ENCODE assay signal across 13 mouse cellular contexts in genomic region chr7:35590731-35591191, GRCm38 (mm10). TPM values are rescaled to one million over a fixed set of nuclear protein-coding genes. Genes with fewer than 3 reads are reported as not detected.
DNase-seq lines count a peak whose midpoint lies in the region; ATAC-seq and TF ChIP-seq lines count a peak whose summit lies in the region.
"Had no signal": no experiment of that assay in that cellular context is flagged by ENCODE, and none has a peak within 500 bp of the region (broad histone marks: within the 10 kb centered on the region; RNA-seq: fewer than 3 reads in every experiment).

No protein-coding gene starts in this region.

- no peak overlapping the region for H3K4me2 ChIP-seq in lung, embryonic 14.5 days
- no peak overlapping the region for H3K4me2 ChIP-seq in embryonic facial prominence, embryonic 12.5 days (replicated peaks)
- no peak overlapping the region for H3K4me2 ChIP-seq in limb, embryonic 12.5 days
- H3K4me2 ChIP-seq in midbrain, postnatal 0 days (ENCODE audit: low read depth, low read length, poor library complexity, severe bottlenecking), result no peak overlapping the region
- H3K4me2 ChIP-seq: liver, embryonic 12.5 days had no signal

- no peak for ATAC-seq in lung, embryonic 14.5 days (ENCODE audit: insufficient read depth)
- ATAC-seq in embryonic facial prominence, embryonic 12.5 days (ENCODE audit: insufficient number of reproducible peaks, insufficient read depth, low FRiP score, low TSS enrichment), result no peak
- no peak for ATAC-seq in limb, embryonic 12.5 days (ENCODE audit: insufficient number of reproducible peaks, insufficient read depth, low FRiP score, low TSS enrichment, low read depth)
- ATAC-seq in midbrain, postnatal 0 days (ENCODE audit: low FRiP score), result no peak
- ATAC-seq: liver, embryonic 12.5 days; Patski had no signal

- no peak overlapping the region; the same call in 1 of the 2 replicates for H3K27ac ChIP-seq in lung, embryonic 14.5 days (ENCODE audit: low read depth)
- peak overlapping the region; percentile 80 for H3K27ac ChIP-seq in embryonic facial prominence, embryonic 12.5 days
- H3K27ac ChIP-seq in limb, embryonic 12.5 days, result peak overlapping the region; percentile 87
- H3K27ac ChIP-seq in midbrain, postnatal 0 days (ENCODE audit: low read depth, low read length), result no peak overlapping the region
- H3K27ac ChIP-seq: liver, embryonic 12.5 days had no signal

- intact Hi-C loops in heart, postnatal 25 days (cut with DNase I), result no loop called here

- peaks cover 32% of the 10 kb centered on the region for H3K36me3 ChIP-seq in lung, embryonic 14.5 days (ENCODE audit: insufficient read depth)
- H3K36me3 ChIP-seq in embryonic facial prominence, embryonic 12.5 days, result peaks cover 29% of the 10 kb centered on the region
- peaks cover 38% of the 10 kb centered on the region for H3K36me3 ChIP-seq in limb, embryonic 12.5 days
- H3K36me3 ChIP-seq in midbrain, postnatal 0 days (ENCODE audit: insufficient read depth, low read length), result peaks cover 25% of the 10 kb centered on the region

- no peaks in the 10 kb centered on the region for H3K9me3 ChIP-seq in lung, embryonic 14.5 days (ENCODE audit: low read depth, low read length)
- no peaks in the 10 kb centered on the region for H3K9me3 ChIP-seq in embryonic facial prominence, embryonic 12.5 days
- H3K9me3 ChIP-seq in limb, embryonic 12.5 days, result no peaks in the 10 kb centered on the region
- H3K9me3 ChIP-seq in midbrain, postnatal 0 days (ENCODE audit: low read length), result no peaks in the 10 kb centered on the region
- H3K9me3 ChIP-seq: liver, embryonic 12.5 days had no signal

- peak; percentile 96 for DNase-seq in heart, adult 11 months
- DNase-seq in heart, postnatal 25 days (ENCODE audit: low spot score), result no peak
- peak; percentile 7 for DNase-seq in lung, embryonic 14.5 days
- no peak for DNase-seq in lung, postnatal 14 days
- no peak for DNase-seq in embryo, embryonic 9.5 days (ENCODE audit: extremely low spot score)
- DNase-seq in midbrain, postnatal 0 days (ENCODE audit: low spot score), result no peak

- H3K9ac ChIP-seq in lung, embryonic 14.5 days, result no peak overlapping the region
- H3K9ac ChIP-seq in embryonic facial prominence, embryonic 12.5 days, result no peak overlapping the region
- no peak overlapping the region for H3K9ac ChIP-seq in limb, embryonic 12.5 days (replicated peaks)
- no peak overlapping the region for H3K9ac ChIP-seq in midbrain, postnatal 0 days (replicated peaks; ENCODE audit: low read length, poor library complexity, severe bottlenecking)
- H3K9ac ChIP-seq: liver, embryonic 12.5 days had no signal

- no peak overlapping the region for H3K4me3 ChIP-seq in lung, embryonic 14.5 days (ENCODE audit: low read depth, low read length)
- H3K4me3 ChIP-seq in embryonic facial prominence, embryonic 12.5 days, result no peak overlapping the region
- no peak overlapping the region for H3K4me3 ChIP-seq in limb, embryonic 12.5 days (replicated peaks)
- no peak overlapping the region for H3K4me3 ChIP-seq in midbrain, postnatal 0 days (ENCODE audit: low read depth, low read length)
- H3K4me3 ChIP-seq: liver, embryonic 12.5 days; megakaryocyte, embryonic 14.5 days had no signal

- 77% methylated on average over 10 of the region's 10 CpGs for WGBS in lung, embryonic 14.5 days
- 58% methylated on average over 10 of the region's 10 CpGs for WGBS in embryonic facial prominence, embryonic 12.5 days
- WGBS in limb, embryonic 12.5 days, result 52% methylated on average over 10 of the region's 10 CpGs
- 85% methylated on average over 10 of the region's 10 CpGs for WGBS in midbrain, postnatal 0 days

- H3K27me3 ChIP-seq in lung, embryonic 14.5 days (ENCODE audit: insufficient read depth, low read length), result no peaks in the 10 kb centered on the region
- no peaks in the 10 kb centered on the region for H3K27me3 ChIP-seq in embryonic facial prominence, embryonic 12.5 days
- H3K27me3 ChIP-seq in limb, embryonic 12.5 days, result no peaks in the 10 kb centered on the region
- no peaks in the 10 kb centered on the region for H3K27me3 ChIP-seq in midbrain, postnatal 0 days (ENCODE audit: insufficient read depth, low read length)
- H3K27me3 ChIP-seq: liver, embryonic 12.5 days; megakaryocyte, embryonic 14.5 days; Patski had no signal

- peaks cover 9% of the 10 kb centered on the region for H3K4me1 ChIP-seq in lung, embryonic 14.5 days (ENCODE audit: insufficient read depth)
- peaks cover 26% of the 10 kb centered on the region for H3K4me1 ChIP-seq in embryonic facial prominence, embryonic 12.5 days
- peaks cover 31% of the 10 kb centered on the region for H3K4me1 ChIP-seq in limb, embryonic 12.5 days (replicated peaks)
- peaks cover 8% of the 10 kb centered on the region for H3K4me1 ChIP-seq in midbrain, postnatal 0 days (ENCODE audit: insufficient read depth, low read length)

- no peak for TF ChIP-seq CTCF in lung, embryonic 14.5 days (IDR thresholded peaks at IDR 0.05; ENCODE audit: low read depth)
- no peak for TF ChIP-seq CTCF in midbrain, postnatal 0 days (IDR thresholded peaks at IDR 0.05)

RNA-seq across cellular contexts. Expression of gene Ankrd27, which starts 4.7 kb away (rescaled TPM):
- total RNA-seq in heart, postnatal 25 days (2021), result 10 to 100 TPM; 12.3 to 12.6 TPM
- 38.1 and 38.8 TPM in 2 replicates for polyA plus RNA-seq in lung, embryonic 14.5 days (2014; fragmentation: Nextera tagmentation; extraction: Ambion mirVana)
- polyA plus RNA-seq in embryonic facial prominence, embryonic 12.5 days (2016; fragmentation: Nextera tagmentation; extraction: Ambion mirVana), result 41.2 and 41.6 TPM in 2 replicates
- 41.6 and 44.9 TPM in 2 replicates for polyA plus RNA-seq in limb, embryonic 12.5 days (2016; fragmentation: Nextera tagmentation; extraction: Ambion mirVana)
- total RNA-seq in midbrain, postnatal 0 days (2014; rRNA removed), result 17.9 and 24.7 TPM in 2 replicates
- 11.4 and 11.9 TPM in 2 replicates for polyA plus RNA-seq in midbrain, postnatal 0 days (2015; fragmentation: Nextera tagmentation; extraction: Ambion mirVana)

RNA-seq across cellular contexts. Expression of gene Rgs9bp, which starts 5.4 kb away (rescaled TPM):
- under 1 TPM; 0.03 to 0.06 TPM for total RNA-seq in heart, postnatal 25 days (2021)
- 0.24 and 0.36 TPM in 2 replicates for polyA plus RNA-seq in lung, embryonic 14.5 days (2014; fragmentation: Nextera tagmentation; extraction: Ambion mirVana)
- 0.09 and 0.20 TPM in 2 replicates for polyA plus RNA-seq in embryonic facial prominence, embryonic 12.5 days (2016; fragmentation: Nextera tagmentation; extraction: Ambion mirVana)
- polyA plus RNA-seq in limb, embryonic 12.5 days (2016; fragmentation: Nextera tagmentation; extraction: Ambion mirVana), result 0.19 and 0.28 TPM in 2 replicates
- 0.11 and 0.24 TPM in 2 replicates for total RNA-seq in midbrain, postnatal 0 days (2014; rRNA removed)
- 0.05 TPM in 1 of 2 replicates, not detected in the other for polyA plus RNA-seq in midbrain, postnatal 0 days (2015; fragmentation: Nextera tagmentation; extraction: Ambion mirVana)

RNA-seq across cellular contexts. Expression of gene Nudt19, which starts 34.7 kb away (rescaled TPM):
- 10 to 100 TPM; 75.1 to 83.7 TPM for total RNA-seq in heart, postnatal 25 days (2021)
- 53.9 and 54.9 TPM in 2 replicates for polyA plus RNA-seq in lung, embryonic 14.5 days (2014; fragmentation: Nextera tagmentation; extraction: Ambion mirVana)
- 45.6 and 48.9 TPM in 2 replicates for polyA plus RNA-seq in embryonic facial prominence, embryonic 12.5 days (2016; fragmentation: Nextera tagmentation; extraction: Ambion mirVana)
- polyA plus RNA-seq in limb, embryonic 12.5 days (2016; fragmentation: Nextera tagmentation; extraction: Ambion mirVana), result 33.0 and 37.5 TPM in 2 replicates
- 49.3 and 57.7 TPM in 2 replicates for total RNA-seq in midbrain, postnatal 0 days (2014; rRNA removed)
- 128 and 141 TPM in 2 replicates for polyA plus RNA-seq in midbrain, postnatal 0 days (2015; fragmentation: Nextera tagmentation; extraction: Ambion mirVana)

RNA-seq across cellular contexts. Expression of gene Tdrd12, which starts 53.2 kb away (rescaled TPM):
- under 1 TPM in 1 of 2 experiments, not detected in 1; 0.42 TPM for total RNA-seq in heart, postnatal 25 days (2021)
- 0.30 and 0.75 TPM in 2 replicates for polyA plus RNA-seq in lung, embryonic 14.5 days (2014; fragmentation: Nextera tagmentation; extraction: Ambion mirVana)
- 0.22 and 0.80 TPM in 2 replicates for polyA plus RNA-seq in embryonic facial prominence, embryonic 12.5 days (2016; fragmentation: Nextera tagmentation; extraction: Ambion mirVana)
- polyA plus RNA-seq in limb, embryonic 12.5 days (2016; fragmentation: Nextera tagmentation; extraction: Ambion mirVana), result 0.59 and 0.68 TPM in 2 replicates
- total RNA-seq in midbrain, postnatal 0 days (2014; rRNA removed), result 0.19 and 0.38 TPM in 2 replicates
- polyA plus RNA-seq in midbrain, postnatal 0 days (2015; fragmentation: Nextera tagmentation; extraction: Ambion mirVana), result 0.58 and 0.79 TPM in 2 replicates
- polyA plus RNA-seq: liver, embryonic 12.5 days; small intestine, adult 2 months; thymus, postnatal 0 days had no signal

RNA-seq across cellular contexts. Expression of gene Pdcd5, which starts 56.6 kb away (rescaled TPM):
- total RNA-seq in heart, postnatal 25 days (2021), result 100 to 1,000 TPM in 1 of 2 experiments, 10 to 100 TPM in 1; 95.0 to 104 TPM
- 266 and 281 TPM in 2 replicates for polyA plus RNA-seq in lung, embryonic 14.5 days (2014; fragmentation: Nextera tagmentation; extraction: Ambion mirVana)
- polyA plus RNA-seq in embryonic facial prominence, embryonic 12.5 days (2016; fragmentation: Nextera tagmentation; extraction: Ambion mirVana), result 323 and 330 TPM in 2 replicates
- polyA plus RNA-seq in limb, embryonic 12.5 days (2016; fragmentation: Nextera tagmentation; extraction: Ambion mirVana), result 327 and 339 TPM in 2 replicates
- total RNA-seq in midbrain, postnatal 0 days (2014; rRNA removed), result 53.3 and 78.3 TPM in 2 replicates
- 255 and 280 TPM in 2 replicates for polyA plus RNA-seq in midbrain, postnatal 0 days (2015; fragmentation: Nextera tagmentation; extraction: Ambion mirVana)

Comparison
In these comparisons a context has a peak if more than half of its experiments do, and no peak if none do; other contexts are left out.
1. DNase-seq: peak in heart, adult 11 months (single experiment) and lung, embryonic 14.5 days (single experiment); none in heart, postnatal 25 days (single experiment), lung, postnatal 14 days (single experiment), embryo, embryonic 9.5 days (single experiment) and midbrain, postnatal 0 days (single experiment).
2. H3K27ac ChIP-seq: peak in embryonic facial prominence, embryonic 12.5 days (single experiment) and limb, embryonic 12.5 days (single experiment); none in lung, embryonic 14.5 days (single experiment) and midbrain, postnatal 0 days (single experiment).